Mouse (Mus musculus): ENCODE measurements around the gene Fap. TPM values are rescaled to one million over a fixed set of nuclear protein-coding genes. Genes with fewer than 3 reads are reported as not detected.

Fap gene
- total RNA-seq, 4 experiments from 2014 or later: 2.4 to 4.9 (median 4.1) TPM

DNA sequence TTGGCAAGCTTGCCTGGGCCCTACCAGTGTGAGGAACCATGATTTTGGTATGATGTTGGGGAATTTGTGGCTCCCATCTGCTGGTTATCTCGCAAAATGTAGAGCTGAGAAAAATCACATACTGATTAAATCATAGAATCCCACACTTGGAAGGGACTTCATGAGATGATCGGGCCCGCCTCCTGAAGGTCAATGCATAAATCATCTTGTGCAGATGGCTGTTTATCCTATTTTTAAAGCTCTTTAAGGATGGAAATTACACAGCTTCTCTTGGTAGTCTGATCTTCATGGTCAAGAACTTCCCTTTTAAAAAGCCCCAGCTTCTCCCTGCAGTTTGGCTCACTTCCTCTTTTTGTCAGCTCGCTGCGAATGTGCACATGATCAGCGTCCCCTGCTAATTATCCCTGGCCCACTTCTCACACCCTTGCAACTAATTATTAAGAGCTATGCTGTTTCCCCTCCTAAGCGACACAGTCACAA is 113.6 kb downstream of the Fap start:
- no peak for DNase-seq (ENCODE audit: low spot score in 2 of 2)

DNA sequence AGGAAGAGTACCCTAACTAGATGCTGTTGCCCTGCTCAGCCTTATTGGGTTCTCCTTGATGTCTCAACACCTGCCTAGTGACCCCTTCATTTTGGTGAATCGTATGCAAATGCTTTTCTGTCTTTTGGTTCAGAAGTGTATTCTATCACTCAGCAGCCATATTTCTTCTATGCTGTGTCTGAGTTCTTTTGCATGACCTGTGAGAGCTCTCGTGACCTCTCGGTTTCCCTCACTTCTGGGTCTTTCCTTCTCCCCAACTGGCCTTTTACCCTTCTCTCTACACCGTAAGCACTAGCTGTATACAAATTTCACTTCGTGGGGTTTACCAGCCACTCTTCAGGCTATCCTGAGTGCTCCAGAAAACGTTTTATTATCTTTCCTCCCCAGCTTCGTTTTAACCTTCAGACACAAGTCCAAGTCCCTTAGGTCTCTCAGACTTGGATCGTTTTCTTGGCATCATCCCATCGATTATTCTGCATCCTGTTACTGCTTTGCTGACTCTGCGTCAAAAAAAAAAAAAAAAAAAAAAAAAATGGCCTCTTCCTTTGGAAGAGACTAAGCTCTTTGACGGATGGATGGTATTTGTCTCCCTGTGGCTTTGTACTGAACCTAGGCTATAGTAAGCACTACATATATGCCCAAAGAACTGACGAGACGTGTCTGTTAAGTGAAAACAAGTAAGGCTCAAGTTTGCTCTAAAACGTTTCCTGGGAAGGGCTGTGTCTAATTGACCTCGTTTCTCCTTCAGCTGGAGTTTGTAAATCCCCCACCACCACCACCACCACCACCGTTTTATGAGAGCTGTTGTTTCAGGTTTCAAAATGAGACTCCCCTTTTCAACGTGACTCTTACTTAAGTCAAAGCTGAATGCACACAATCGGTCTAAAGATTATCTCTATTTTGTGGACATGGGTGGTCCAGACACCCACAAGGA is 114.4 kb downstream of the Fap start:
- no peak for DNase-seq (ENCODE audit: low spot score in 2 of 2)

DNA sequence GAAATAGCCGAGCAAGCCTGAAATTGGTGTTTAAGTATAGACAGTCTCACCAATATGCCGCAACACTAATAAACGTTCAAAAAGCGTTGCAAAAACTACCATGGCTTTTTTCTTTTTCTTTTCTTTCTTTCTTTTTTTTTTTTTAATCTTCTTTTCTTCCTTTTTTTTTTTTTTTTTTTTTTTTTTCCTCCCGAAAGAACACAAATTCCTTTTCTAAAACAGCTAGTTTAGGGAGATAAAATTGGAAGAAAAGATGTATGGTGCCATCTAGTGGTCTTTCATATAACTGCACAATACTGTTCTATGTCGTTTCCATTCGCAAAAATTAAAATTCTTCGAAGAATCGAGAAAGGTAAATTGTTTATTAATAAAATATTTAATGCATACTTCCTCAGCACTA is 115.8 kb downstream of the Fap start:
- DNase-seq (ENCODE audit: low spot score in 2 of 2): no peak

DNA sequence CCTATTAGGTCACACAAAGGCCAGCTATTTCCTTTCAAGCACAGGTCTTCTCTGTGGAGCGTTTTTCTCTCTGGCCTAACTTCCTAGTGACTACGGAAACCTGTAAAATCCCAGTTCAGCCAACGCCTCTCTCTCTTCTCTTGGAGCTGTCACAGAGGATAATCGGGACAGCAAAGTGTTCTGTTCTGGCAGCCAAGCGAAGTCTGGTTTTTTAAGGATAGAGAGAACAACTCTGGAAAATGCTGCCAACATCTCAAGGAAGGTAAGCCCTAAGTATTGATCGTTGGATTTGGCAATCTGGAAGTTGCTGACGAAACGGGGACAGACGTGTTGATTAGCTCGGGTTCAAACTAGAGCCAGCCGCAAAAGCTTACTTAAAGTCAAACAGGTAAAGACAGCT is 118.9 kb downstream of the Fap start:
- no peak for DNase-seq (ENCODE audit: low spot score in 2 of 2)

DNA sequence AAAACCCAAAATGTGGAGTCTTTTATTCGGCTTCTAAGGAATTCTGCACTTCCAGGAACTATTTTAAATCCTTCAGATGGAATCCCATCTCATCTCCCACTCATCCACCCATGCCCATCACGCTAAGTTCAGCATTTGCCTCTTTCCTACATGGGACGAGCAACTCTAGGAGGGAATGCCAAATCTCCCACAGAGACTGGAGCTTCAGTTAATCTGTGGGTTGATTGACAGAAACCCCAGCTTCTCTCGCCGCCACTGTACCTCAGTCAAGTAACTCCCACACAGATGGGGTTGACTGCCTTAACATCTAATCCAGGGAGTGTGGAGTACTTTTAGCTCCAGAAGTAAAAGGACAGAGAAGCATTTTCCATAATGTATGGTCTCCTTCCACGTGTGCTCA is 119.8 kb downstream of the Fap start:
- DNase-seq (ENCODE audit: low spot score in 2 of 2): no peak

Other genes starting within 250 kb of the Fap start
- 1 to 10 TPM; 2.0 to 3.4 (median 2.2) TPM for gene Dpp4, start 161.8 kb downstream of the Fap start, total RNA-seq (2022)
- not detected for gene Gcg, start 90.4 kb downstream of the Fap start, total RNA-seq (2022)
- 1 to 10 TPM; 2.5 to 3.5 (median 2.9) TPM for gene Ifih1, start 72.2 kb upstream of the Fap start, total RNA-seq (2022)
- gene Gca, start 90.2 kb upstream of the Fap start, total RNA-seq (2022): 1 to 10 TPM; 4.2 to 5.8 (median 5.1) TPM

All from gastrocnemius, adult 8-10 months (tissue).